Mouse (Mus musculus) fat pad, adult 2 months (tissue): Measurements from ENCODE around the gene Nhp2.
"Not testable (repeated sequence)": the region's sequence is repeated elsewhere in the genome, so short reads cannot be mapped to it uniquely, and the experiment has no call there.

Experiments used
- DNase-seq: peaks from one replicate; pipeline ENCODE4 v3.0.0-alpha.2; 2011; ENCODE audit warnings: low read depth, low spot score; ENCODE audit errors: extremely low read depth

The Nhp2 gene

DNA sequence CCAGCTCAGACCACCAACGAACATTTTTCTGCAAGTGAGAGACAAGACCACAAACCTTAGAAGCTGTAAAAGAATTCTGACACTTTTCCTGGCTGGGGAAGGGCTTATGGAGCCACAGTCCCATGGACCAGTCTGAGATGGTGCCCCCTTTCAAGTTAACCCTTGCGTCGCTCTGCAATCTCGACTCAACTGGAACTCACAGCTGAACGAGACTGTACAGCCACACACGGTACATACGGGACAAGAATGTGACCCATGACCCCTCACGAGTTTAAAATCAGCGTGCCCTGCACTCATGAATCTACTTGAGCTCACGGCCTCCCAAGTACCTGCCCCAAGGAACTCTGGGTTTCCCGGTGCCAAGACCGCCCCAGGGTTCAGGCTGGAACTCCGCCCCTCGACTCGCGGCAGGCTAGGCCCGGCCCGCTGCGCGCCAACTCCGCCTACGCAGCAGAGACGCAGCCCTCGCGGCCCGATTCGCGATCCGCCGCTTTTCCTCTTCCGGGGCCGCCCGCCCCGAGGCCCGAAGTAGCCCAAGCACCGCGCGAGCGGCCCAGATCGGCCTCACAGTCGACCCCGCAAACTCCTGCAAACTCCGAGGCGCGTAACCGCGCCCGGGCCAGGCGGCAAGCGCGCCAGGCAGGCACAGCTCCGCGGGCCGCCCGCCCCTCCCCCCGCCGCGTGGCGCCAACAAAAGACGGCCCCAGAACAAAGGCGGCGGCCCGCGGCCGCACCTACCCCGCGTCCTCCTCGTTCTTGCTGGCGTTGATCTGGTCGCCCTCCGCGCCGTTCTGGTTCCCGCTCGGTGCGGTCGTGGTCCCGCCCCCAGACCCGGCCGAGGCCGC lies 13.7 kb upstream of the Nhp2 start:
- no peak for DNase-seq

DNA sequence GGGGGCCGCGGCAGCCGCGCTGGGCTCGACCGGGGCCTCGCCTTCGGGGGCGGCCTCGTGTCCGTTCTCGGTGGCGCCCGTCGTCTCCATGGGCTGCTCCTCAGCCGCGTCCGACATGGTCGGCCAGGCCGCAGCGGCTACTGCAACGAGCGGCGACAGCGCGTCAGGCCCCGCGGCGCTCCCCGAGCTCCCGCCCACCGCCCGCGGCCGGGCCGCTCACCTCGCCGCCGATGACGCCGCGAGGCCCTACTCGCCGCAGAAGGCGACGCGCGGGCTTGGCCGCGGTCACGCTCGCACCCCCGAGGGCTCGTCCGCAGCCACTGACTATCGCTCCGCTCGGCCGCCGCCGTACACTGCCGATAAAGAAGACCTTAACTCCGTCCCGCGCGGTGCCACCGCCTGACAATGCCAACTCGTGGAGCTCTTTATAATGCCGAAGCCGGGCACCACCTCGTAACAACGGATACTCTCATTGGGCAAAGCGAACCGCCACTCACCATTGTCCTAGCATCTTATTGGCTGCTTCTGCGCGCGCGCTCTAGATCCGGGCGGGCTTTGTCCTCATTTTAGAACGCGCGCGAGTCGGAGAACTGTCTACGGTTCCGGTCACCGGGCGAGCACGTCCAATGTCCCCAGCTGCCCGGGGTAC lies 13.0 kb upstream of the Nhp2 start, which contains the start of gene Hnrnpab:
Gene Hnrnpab, minus strand, starts transcription at position 401 of the 649 bp plus-strand sequence.
- DNase-seq, result no peak

DNA sequence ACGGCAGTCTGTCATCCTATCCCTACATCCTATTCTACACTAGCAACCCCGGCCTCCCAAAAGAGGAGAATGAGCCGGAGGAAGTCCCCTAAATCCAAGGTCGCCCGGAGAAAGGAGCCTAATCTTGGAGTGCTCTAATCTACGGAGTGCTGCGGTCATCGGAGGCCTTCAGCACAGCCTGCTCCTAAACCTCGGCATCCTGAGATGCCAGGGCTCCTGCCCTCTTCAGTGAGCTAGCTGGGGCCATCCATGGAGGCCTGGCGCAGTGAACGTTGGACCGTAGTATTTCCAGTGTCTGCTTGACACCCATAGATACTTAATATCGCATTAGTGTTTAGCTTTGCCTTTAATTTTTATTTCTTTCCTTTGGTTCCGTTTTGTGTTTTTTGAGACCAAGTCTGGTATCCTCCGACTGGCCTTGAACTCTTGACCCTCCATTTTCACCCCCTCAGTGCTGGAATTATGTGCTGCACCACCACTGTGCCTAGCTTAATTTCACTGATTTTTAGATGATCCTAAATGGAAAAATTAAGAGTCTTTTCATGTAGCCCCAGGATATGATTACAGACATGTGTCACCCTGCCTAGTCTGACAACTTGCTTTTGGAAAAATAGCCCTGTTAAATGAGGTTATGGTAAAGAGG lies 12.3 kb upstream of the Nhp2 start:
- no peak for DNase-seq

DNA sequence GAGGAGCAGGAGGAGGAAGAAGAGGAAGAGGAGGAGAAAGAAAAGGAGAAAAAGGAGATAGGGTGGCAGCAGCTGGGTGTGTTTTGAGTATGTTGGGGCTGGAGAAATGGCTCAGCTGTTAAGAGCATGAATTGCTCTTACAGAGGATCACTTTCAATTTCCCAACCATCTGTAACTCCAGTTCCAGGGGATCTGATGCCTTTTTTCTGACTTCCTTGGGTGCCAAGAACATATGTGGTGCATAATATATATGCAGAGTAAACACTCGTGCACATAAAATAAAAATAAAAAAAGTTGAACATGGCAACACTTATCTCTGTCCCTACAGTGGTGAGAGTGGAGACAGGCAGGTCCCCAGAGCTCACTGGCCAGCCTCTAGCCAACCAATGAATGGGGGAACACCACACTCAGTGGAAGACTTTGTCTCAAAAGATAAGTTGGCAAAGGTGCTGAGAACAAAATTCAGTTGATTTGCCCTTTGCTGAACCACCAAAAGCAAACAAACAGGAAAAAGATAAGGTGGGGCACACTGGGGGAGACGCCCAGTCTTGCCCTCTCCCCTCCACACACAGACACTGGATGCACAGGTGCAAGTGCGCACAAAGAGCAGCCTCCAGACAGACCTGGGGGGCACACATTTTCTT lies 10.1 kb upstream of the Nhp2 start:
- DNase-seq, result no peak

DNA sequence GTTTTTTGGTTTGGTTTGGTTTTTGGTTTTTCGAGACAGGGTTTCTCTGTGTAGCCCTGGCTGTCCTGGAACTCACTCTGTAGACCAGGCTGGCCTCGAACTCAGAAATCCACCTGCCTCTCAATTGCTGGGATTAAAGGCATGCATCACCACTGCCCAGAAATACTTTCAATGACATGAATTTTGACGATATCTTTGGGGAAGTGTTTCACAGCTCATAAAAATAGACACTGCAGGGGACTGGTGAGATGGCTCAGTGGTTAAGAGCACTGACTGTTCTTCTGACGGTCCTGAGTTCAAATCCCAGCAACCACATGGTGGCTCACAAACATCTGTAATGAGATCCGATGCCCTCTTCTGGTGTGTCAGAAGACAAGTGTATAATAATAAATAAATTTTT lies 9.6 kb upstream of the Nhp2 start:
- not testable (repeated sequence) for DNase-seq

DNA sequence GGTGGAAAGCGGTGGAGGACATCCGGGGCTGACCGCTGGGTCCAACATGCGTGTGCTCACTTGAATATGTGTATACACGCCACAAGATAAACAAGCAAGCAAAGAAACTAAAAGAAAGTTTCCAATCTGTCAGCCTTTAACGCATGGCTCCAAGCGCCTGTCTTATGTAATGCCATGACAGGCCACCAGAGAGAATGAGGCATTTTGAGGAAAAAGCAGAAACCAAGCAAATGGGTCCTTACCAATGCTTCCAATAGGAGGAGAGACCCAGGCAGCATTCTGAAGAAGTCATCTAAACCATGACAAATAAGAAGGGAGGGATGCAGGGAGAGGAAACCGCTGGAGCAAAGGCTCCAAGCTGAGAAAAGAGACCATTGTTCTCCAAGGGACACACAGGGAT lies 5.3 kb upstream of the Nhp2 start:
- no peak for DNase-seq

DNA sequence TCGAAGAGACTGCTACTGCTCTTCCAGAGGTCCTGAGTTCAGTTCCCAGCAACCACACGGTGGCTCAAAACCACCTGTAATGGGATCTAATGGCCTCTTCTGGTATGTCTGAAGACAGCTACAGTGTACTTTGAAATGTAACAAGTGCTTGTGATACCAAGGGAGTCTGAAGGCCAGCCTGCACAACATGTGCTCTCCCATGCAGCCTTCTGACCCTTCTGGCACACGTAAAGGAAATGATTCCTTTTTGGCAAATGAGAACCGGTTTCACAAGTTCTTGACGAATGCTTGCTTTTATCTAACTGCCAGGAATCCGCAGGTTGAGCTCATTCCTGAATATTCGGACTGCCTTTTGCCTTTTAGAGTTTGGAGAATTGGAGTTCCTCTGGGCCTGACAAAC lies 4.4 kb upstream of the Nhp2 start:
- DNase-seq, result no peak

DNA sequence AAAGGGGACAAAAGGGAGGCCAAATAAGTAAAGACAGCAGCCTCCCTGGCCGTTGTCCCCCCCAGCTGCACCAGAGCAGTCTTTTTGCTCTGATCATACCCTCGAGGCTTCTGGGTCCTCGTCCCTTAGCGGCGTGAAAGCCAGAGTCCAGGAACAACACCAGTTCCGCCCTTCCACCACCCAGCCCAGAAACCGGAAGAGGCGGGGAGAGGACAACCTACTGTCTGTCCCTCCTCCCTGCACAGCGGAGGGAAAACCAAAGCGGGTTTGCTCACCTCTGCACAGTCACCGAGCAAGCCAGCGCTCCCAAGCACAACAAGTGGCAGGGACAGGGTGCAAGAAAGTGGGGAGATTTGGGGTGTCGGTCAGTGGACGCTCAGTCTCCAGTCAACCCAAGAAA lies 3.9 kb upstream of the Nhp2 start:
- no peak for DNase-seq

DNA sequence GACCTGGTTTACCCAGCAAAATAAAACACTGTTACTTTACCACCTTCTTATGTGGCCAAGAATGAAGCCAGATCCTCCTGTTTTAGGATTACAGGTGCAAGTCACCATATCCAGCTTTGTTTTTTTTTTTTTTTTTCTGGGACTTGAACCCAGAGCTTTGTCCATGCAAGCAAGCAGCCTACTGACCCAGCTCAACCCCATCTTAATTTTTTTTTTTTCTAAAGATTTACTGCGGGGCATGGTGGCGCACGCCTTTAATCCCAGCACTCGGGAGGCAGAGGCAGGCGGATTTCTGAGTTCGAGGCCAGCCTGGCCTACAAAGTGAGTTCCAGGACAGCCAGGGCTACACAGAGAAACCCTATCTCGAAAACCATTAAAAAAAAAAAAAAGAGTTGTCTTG lies 3.4 kb upstream of the Nhp2 start:
- not testable (repeated sequence) for DNase-seq

DNA sequence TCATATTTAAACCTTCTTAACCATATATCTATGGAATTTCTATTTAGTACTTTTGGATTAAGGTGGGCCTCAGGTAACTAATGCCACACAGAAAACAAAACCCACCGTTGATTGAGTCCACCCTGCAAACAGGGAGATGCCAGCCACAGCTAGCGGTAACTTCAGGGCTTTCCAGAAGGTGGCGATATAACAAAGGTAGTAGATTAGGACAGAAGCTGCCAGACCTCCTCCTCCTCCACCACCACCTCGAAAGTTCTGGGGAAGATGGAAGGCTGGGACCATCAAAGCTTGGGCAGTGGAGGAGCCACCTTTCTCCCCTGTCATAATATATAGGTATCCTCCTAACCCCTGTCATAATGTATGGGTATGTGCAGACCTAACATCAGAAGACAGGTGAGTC lies 1.8 kb upstream of the Nhp2 start:
- DNase-seq, result no peak

DNA sequence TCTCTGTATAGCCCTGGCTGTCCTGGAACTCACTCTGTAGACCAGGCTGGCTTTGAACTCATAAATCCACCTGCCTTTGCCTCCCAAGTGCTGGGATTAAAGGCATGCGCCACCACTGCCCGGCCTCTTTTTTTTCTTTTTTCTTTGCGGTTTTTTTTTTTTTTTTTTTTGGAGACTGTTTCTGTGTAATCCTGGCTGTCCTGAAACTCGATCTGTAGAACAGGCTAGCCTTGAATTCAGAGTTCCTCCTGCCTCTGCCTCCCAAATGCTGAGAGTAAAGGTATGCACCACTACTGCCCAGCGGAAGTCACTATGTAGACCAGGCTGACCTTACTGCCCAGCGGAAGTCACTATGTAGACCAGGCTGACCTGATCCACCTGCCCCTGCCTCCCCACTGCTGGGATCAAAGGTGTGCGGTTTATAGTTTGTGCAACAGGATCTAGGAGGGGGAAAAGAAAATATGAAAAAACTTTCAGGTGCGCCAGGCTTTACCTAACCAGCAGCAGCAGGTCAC lies 584 bp upstream of the Nhp2 start:
- DNase-seq, result no peak

DNA sequence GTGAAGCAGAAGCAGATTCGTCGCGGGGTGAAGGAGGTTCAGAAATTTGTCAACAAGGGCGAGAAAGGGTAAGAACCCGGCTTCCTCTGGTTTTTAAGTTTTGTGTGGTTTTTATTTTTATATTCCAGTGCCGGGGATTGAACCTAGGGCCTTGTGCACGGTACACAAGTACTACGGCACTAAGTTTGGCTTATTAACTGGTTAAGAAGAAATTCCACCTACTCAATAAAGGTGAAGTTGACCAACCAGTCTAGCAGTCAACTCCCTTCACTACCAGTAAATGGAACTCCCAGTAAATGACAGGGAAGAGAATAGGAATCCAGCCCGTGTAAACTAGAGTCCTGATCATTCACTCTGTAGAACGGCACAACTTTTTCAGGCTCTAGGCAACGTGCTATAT lies 549 bp downstream of the Nhp2 start:
- no peak for DNase-seq

DNA sequence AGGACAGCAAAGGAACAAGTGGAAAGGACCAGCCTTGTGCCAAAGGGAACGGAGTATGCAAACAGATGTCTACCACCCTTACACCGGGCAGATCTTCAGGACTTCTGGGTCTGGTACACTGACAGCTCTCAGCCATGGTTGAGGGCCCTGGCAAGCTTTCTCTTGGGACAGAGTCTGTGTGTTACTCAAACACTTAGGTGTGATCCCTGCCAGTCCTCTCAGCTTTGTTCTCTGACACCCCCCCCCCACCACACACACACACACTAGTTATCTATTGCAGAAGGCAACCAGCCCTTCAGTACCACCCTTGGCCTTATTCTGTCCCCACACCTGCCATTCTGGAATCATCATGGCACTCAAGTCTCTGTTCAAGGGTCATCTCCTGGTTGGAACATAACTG lies 2.2 kb downstream of the Nhp2 start:
- no peak for DNase-seq

DNA sequence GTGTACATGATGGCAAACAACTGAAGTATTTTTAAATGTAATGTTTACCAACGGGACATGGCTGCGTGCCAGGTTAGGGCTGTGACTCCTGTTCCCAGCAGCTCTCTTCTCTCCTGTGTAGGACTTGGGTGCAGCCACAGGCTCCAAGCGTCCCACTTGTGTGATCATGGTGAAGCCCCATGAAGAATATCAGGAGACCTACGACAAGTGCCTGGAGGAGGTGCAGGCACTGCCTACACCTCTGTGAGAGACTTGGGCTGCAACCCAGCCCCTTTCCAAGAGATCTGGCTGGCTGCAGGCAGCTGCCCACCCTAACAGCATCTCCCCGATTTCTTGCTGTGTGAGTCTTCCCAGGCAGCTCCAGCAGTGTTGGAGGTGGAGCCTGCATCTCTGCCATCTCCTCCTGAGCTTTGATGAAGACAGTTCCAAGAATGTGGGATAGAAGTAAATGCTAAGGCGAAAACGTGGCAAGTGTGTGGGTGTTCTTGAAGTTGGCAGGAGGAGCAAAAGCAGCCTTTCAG lies 3.5 kb downstream of the Nhp2 start:
- DNase-seq, result no peak

DNA sequence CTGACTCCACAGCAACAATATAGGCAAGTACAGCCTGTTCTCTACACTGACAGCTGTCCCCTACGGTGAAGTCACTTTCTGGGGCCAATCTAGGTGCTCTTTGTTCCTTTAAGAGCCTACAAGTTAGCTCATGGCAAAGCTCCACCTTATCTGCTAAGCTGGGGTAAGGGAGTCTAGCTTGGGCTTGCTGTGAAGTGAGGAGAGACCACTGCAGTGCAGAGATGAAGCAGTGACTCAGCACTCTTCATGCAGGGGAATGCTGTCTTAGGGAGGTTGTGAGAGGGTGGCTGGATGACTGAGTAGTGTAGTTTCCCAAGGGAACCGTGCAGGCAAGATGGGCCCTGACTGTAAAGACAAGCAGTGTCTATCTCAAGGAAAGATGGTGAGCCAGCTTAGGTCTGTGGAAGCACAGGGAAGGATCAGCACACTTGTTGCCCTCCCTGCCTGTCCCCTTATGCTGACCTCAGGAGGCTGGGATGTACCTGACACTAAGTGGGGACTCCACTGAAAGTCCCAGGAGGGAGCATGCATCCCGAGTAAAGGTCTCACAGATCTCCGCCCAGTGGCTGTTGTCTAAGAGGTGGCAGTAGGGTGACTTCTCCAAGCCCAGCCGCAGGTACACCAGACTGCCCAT lies 5.8 kb downstream of the Nhp2 start:
- no peak for DNase-seq

DNA sequence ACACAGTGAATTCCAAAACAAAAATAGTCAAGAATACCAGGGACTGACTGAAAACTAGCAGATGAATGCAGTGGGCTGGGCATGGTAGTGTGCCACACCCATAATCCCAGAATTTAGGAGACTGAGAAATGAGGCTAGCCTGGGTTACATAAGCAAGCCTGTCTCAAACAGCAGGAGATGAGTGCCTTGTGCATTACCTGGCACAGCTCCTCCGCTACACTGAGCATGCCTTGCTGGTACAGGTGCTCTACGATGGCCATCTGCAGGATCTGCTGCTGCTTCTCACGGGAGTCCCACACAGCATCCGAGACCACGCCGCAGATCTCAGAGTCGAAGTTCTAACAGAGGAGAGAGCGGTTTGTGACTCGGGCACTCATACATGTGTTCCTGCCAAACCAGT lies 7.9 kb downstream of the Nhp2 start:
- no peak for DNase-seq

DNA sequence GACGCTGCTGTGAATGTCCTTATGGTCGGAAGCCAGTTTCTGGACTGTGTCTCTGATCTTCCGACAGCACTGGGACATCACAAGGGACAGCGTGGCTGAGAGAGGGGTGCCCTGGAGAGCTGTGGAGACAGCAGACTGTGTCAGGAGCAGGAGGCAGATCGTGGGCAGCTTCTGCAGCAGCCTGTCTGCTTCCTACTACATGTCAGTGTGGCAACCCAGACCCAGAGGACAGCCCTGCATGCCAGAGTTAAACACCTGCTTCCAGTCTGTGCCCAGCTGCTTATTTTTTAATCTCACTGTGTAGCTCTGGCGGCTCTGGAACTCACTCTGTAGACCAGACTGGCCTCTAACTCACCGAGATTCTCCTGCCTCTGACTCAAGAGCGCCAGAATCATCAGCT lies 8.4 kb downstream of the Nhp2 start:
- no peak for DNase-seq

DNA sequence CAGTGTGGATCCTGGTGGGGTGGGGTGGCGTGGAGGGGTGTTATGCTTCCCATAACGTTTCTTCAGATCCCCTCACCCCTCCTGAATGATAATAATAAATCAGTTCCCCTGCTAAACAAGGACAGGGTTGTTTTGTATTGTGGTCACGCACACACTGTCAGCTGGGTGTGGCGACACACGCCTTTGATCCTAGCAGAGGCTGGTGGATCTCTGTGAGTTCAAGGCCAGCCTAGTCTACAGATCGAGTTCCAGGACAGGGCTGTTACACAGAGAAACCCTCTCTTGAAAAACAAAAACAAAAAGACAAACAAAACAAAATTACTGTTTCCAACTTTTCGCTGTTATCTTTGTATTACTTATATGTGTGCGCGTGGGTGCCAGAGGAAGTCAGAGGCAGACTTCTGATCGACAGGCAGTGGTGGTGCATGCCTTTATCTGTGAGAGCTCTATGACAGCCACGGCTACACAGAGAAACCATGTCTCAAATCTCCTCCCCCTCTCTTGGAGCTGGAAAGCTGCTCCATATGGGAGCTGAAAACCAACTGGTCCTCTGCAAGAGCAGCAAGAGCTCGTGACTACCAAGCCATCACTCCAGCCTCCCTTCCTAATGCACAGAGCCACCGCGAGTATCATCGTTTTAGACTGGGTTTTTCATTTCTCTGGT lies 10.2 kb downstream of the Nhp2 start:
- DNase-seq, result no peak

DNA sequence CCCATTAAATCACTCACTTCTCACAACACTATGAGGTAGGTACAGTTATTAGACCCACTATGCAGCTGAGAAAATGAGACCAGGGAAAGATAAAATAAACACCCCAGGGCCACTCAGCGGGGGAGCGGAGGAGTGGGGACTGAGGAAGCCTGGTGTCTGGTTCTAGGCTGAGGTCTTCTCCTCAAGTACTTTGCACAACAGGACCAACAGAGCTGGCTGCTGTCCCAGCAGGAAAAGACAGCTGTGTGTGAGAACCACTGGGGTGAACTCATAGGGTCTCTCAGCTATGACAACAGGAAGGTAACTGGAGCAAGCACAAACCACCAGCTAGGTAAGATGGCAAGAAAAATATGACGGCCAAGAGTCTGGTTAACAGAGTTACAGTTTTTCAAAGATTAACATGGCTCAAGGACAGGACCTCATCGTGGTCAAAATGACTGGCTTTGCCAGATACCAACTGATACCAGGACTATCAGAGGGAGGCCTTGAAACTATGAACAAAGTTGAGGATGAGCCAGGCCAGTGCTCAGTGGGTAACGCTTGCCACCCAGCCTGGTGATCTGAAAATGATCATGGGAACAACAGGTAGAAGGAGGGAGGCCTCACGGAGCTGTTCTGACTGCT lies 12.7 kb downstream of the Nhp2 start:
- DNase-seq, result no peak

DNA sequence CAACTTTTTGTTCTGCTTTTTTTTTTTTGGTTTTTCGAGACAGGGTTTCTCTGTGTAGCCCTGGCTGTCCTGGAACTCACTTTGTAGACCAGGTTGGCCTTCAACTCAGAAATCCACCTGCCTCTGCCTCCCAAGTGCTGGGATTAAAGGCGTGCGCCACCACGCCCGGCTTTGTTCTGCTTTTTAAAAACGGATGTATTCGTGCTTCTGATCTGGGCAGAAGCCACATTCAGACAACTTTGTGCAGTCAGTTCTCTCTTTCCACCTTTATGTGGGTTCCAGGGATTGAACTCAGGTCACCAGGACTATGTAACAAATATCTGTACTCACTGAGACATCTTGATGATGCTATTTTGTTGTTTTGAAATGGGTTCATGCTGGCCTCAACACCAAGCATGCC lies 13.7 kb downstream of the Nhp2 start:
- not testable (repeated sequence) for DNase-seq
